Mouse (Mus musculus) ES-E14 (cell line): ENCODE measurements at regions not wholly inside any gene's neighbourhood (a gene's known extent, or its start where the extent isn't known, plus 50 kb on each side); places are given as distances from the start of the nearest gene placed in this dataset.

Experiments
- CHD2 ChIP-seq: IDR thresholded peaks from 2 replicates; pipeline ENCODE4 v1.6.1; 2014; ENCODE audit warnings: mild to moderate bottlenecking, low read depth, low read length, inconsistent platforms
- MAFK ChIP-seq: IDR thresholded peaks from 2 replicates; pipeline ENCODE4 v1.6.1; 2014; ENCODE audit warnings: mild to moderate bottlenecking, low read depth, low read length, inconsistent platforms; ENCODE audit not compliant: insufficient read depth
- ZNF384 ChIP-seq: IDR thresholded peaks from 2 replicates; pipeline ENCODE4 v1.6.1; 2012; ENCODE audit warnings: low read depth, low read length, inconsistent platforms

DNA sequence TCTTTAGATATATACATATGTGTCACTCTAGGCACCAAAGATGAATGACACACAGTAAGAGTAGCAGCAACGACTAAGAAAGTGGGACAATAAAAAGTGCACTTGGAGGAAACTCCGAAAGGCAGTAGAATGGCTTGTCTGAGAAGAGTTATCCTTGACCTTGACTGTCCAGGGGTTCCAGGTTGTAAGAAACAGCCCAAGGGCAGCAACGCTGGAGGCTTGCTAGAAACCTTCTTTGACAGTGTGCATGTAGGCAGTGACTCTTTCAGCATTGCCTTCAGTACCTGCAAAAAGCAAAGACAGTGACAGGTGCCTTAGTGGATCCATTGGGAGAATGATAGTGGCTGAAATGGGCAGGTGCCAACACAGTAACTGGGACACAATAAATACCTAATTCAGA lies 142.8 kb downstream of the Cep170 start:
- TF ChIP-seq MAFK = no peak
- no peak for TF ChIP-seq CHD2
- no peak for TF ChIP-seq ZNF384
